Mouse (Mus musculus) duodenum, adult 2 months (tissue): Measurements from ENCODE around the gene Irs3. TPM values are rescaled to one million over a fixed set of nuclear protein-coding genes. Genes with fewer than 3 reads are reported as not detected.

Source experiments
- polyA plus RNA-seq: library from polyadenylated mRNA; depleted of rRNA; stranded (reverse); fragments of >200 nt; gene quantifications from 2 replicates; pipeline ENCODE4 v1.2.3, GENCODE M21; 2012; ENCODE audit warnings: low replicate concordance; rRNA removed

The Irs3 gene
- 0.40 and 1.2 TPM in 2 replicates for polyA plus RNA-seq

DNA sequence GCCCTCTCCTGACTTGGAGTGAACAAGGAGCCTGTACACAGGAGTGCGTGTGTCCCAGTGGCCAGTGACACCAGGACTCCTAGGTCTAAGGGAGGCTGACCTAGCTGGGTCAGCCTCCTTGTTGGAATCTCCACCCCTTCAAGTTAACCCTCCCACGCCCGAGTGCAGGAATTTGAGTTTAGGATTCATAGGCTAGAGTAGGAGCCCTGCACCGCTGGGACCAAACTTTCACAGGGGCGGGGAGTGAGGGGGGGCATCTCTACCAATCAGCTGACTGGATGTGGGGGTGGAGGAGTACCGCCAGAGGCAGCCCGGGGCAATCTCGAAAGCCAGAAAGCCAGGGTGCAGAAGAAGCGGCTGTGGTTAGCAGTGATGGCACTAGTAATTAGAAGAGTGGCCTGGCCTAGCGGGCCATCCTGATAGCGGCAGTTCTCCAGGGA, at the start of gene Irs3:
Irs3 (minus strand) TSS at position 63 of the 440 bp plus-strand sequence.

DNA sequence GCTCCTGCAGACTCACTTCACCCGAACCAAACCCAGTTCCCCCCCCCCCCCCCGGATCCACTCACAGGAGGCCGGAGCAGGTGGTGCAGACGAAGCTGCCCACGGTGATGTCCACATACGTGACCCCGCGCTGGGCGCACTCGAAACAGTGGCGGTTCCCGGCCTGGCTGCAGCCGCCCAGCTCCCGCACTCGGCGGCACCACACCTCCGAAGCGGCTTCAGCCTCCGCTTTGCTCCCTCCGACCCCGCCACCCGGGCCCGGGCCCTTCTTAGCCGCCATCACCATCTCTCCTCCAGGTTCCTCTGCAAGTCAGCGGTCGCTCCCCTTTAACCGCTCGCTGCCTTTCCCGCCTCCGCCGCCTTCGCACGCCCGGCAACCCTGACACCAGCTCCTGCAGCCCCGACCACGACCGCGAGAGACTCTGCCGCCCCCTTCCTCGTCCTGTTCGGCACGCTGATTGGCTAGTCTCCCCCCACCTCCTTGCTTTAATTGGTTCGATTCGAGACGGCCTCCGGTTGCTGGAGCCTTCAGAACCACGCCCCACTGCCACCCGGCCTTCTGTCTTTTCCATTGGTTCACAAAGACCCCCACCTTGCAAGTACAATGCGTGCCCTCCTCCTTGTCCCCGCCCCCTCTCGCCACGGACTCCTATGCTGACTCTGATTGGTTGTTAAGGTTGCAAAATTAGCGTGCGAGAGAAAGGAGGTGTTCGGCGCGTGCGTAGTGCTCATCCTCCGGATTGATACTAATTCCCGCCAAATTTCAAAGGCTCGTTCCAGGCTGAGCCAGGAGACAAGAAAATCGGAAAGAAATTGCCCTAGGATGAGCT, 39.0 kb upstream of the Irs3 start, which contains the start of gene Agfg2:
Agfg2 (minus strand) TSS at position 433 of the 830 bp plus-strand sequence.

DNA sequence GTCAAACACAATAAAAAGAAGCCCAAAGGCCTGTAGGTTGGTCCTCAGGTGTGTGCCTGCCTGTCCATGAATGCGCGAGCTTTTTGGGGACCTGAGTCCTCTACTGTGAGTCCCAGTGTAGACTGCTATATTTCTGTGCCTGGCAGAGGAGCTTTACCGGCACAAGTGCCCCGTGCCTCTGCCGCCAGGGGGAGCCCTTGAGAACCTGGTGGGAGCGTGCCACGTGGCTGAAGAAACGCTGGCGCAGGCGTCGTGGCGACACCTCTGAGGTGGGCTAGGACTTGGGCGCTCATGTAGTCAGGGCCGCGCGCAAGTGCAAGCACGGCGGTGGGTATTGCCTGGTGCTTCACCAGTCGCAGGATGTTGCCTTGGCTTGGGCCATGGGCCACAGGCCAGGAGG, 4.5 kb downstream of the Irs3 start, which contains the start of gene Sap25:
Sap25 (plus strand) TSS at position 281 of the 400 bp plus-strand sequence.

DNA sequence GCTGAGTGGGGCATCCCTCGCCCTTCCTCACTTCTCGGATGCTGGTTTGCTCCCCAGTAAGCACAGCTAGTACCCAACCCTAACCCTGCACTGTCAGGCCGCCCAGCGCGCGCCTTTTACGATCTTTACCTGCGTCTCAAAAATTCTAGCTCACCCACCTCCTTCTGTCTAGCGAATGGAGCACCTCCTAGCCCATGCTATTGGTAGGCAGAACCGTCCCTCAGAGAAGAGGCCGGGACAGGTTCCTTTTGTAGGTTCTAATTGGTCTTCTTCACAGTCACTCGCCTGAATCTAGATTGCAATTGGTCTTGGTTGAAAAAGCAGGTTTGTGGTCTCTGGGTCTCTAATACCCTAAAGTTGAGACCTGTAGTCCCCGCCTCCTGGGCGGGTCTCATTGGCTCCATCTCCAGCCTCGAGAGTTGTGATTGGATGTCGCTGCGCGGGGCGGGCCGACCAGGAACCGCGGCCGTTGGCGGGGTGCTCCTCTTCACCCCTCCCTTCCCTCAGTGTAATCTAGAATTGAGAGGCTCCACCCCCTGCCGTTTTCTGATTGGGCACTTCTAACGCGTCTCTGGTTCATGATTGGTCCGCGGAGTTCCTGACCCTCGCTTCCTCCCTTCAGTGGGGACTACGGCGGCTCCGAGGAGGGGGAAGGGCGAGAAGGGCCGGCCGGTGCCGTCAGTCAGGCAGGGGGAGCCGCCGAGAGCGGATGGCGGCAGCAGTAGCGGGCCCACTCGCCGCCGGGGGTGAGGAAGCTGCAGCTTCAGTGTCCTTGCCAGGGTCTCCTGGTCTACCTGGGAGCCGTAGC, 16.8 kb downstream of the Irs3 start, which contains the start of the genes Fbxo24, Lrch4 and Gm20605:
Fbxo24 (minus strand) TSS at position 505 of the 808 bp plus-strand sequence.
Lrch4 (plus strand) TSS at position 624 of the 808 bp plus-strand sequence.
Gm20605 (plus strand) TSS at position 678 of the 808 bp plus-strand sequence.

DNA sequence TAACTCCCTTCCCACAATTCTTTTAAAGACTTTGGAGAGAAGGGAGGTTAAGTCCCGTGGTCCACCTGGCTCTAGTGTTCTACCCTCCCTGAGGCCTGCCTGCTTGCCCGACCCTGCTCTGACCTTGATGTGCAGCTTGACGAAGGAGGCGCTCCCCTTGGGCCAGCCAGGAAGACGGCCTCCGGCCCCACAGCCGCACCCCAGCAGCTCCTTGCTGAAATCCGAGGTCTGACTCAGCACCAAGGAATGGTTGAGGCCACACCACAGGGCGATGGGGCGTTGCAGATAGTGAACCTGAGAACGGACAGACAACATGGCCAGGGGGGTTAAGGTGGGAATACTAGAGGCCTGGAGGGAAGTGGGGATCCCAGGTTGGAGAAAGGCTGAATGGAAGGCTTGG, 32.0 kb downstream of the Irs3 start, which contains the start of gene Pcolce:
Pcolce (minus strand) TSS at position 235 of the 400 bp plus-strand sequence.

DNA sequence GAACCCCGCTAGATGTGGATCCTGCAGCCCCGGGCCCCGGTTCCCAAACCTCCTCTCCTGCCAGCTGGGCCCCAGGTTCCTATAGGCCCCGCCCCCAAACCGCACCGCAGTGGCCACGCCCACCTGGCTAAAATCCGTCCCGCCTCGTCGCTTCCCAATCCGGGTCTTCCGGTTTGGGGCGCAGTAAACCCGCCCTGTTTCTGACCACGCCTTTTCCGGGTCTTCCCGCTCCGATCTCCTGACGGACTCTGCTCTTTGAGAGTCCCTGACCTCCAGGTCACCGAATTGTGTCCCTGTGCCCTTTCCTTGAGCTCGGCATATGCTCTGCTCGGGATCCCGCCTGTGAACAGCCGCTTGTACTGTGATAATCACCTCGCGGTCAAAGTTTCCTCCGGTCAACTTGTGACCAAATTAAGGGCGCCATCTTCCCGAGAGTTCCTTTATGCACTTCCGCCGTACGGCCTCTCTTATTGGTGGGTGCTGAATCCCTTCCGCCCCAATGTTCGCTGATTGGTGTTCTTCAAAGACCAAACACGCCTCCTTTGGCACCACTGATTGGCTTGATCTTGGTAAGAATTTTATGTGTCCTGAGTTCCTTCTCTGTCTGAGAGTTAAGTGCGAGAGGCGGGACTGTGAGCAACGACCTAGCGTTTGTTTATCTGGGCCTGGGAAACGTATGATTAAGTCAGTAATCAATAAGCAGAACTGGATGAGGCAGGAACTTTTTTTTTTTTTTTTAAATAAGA, 44.7 kb downstream of the Irs3 start, which contains the start of gene Mospd3:
Mospd3 (minus strand) TSS at position 440 of the 746 bp plus-strand sequence.

Other genes starting within 250 kb of the Irs3 start
- 0.88 and 2.8 TPM in 2 replicates for gene Zan, start 168.7 kb downstream of the Irs3 start, polyA plus RNA-seq
- 37.9 and 47.1 TPM in 2 replicates for gene Pop7, start 143.2 kb downstream of the Irs3 start, polyA plus RNA-seq
- 11.8 and 16.6 TPM in 2 replicates for gene Gigyf1, start 127.2 kb downstream of the Irs3 start, polyA plus RNA-seq
- gene Epo, start 112.5 kb downstream of the Irs3 start, polyA plus RNA-seq = not detected in 2 replicates
- gene Gnb2, start 112.2 kb downstream of the Irs3 start, polyA plus RNA-seq = 831 and 1,332 TPM in 2 replicates
- gene Actl6b, start 92.2 kb downstream of the Irs3 start, polyA plus RNA-seq = 1.1 TPM in 2 replicates
- gene Tfr2, start 75.9 kb downstream of the Irs3 start, polyA plus RNA-seq = 0.81 and 1.1 TPM in 2 replicates
- gene Mospd3, start 44.7 kb downstream of the Irs3 start, polyA plus RNA-seq = 135 and 239 TPM in 2 replicates
- gene Pcolce, start 31.9 kb downstream of the Irs3 start, polyA plus RNA-seq = 33.2 and 49.9 TPM in 2 replicates
- 0.18 and 0.78 TPM in 2 replicates for gene Fbxo24, start 16.7 kb downstream of the Irs3 start, polyA plus RNA-seq
- gene Lrch4, start 16.6 kb downstream of the Irs3 start, polyA plus RNA-seq = 33.9 and 56.3 TPM in 2 replicates
- 22.3 and 27.1 TPM in 2 replicates for gene Gm20605, start 16.5 kb downstream of the Irs3 start, polyA plus RNA-seq
- gene Sap25, start 4.4 kb downstream of the Irs3 start, polyA plus RNA-seq = 114 and 144 TPM in 2 replicates
- gene Agfg2, start 39.0 kb upstream of the Irs3 start, polyA plus RNA-seq = 16.4 and 20.6 TPM in 2 replicates
- 13.8 and 23.5 TPM in 2 replicates for gene Nyap1, start 95.9 kb upstream of the Irs3 start, polyA plus RNA-seq
- gene Tsc22d4, start 100.0 kb upstream of the Irs3 start, polyA plus RNA-seq = 136 and 297 TPM in 2 replicates
- gene Ppp1r35, start 133.1 kb upstream of the Irs3 start, polyA plus RNA-seq = 44.3 and 72.5 TPM in 2 replicates
- 17.6 and 30.8 TPM in 2 replicates for gene Mepce, start 141.9 kb upstream of the Irs3 start, polyA plus RNA-seq
- not detected in 2 replicates for gene Zcwpw1, start 142.1 kb upstream of the Irs3 start, polyA plus RNA-seq
- 3.1 and 9.7 TPM in 2 replicates for gene Pilra, start 190.6 kb upstream of the Irs3 start, polyA plus RNA-seq
- gene Pilrb1, start 212.4 kb upstream of the Irs3 start, polyA plus RNA-seq = 3.0 and 3.9 TPM in 2 replicates
- 3.5 and 5.6 TPM in 2 replicates for gene Pilrb2, start 226.1 kb upstream of the Irs3 start, polyA plus RNA-seq